Mouse (Mus musculus) NIH3T3 (cell line): ENCODE measurements around the gene Gm45713.
"Not testable (repeated sequence)": the region's sequence is repeated elsewhere in the genome, so short reads cannot be mapped to it uniquely, and the experiment has no call there.

ENCODE experiments used
- DNase-seq: peaks from one replicate; pipeline ENCODE4 v3.0.0-alpha.2; 2012; ENCODE audit warnings: low read depth

Gene Gm45713

DNA sequence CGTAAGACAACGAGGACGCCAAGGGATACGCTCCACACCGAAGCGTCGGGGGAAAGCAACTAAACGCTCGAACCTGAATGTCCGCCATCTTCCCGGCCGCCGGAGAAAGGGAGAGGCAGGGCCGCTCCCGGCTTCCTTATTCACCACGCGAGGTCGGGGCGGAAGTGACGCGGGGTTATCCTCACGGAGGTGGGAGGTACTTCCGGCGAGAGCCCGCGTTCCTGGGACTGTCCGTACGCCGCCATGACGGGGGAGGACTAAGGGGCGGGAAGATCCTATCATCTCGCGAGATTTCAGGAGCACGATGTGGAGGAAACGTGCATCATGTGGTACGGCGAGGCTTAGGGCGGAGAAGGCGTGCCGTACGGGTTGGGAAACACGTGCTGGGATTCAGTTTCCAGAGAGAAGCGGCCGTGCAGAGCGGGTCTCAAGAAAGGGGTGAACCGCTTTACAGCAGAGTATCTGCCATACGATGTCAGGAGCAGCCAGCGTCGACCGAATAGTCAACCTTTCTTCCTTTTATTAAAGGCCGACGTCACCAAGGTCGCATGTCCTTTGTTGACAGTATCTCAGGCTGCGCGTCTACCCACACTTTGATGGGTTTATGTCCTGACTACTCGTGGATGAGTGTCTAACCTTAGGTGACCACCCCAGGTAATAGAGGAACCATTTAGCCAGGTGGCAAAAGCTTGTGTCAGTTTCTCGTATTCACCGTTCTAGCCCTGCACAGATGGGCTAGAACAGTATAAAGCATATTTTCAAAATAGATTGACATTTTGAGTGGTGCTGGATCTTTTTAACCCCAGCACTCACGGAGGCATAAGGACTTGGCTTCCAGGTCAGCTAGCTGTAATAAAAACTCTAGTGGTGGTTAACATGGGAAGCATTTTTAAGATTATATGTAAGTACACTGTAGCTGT is 11.5 kb downstream of the Gm45713 start, which contains the start of gene Rps11:
Rps11 (minus strand) TSS at position 216 of the 920 bp plus-strand sequence.
- DNase-seq: peak; percentile 100

DNA sequence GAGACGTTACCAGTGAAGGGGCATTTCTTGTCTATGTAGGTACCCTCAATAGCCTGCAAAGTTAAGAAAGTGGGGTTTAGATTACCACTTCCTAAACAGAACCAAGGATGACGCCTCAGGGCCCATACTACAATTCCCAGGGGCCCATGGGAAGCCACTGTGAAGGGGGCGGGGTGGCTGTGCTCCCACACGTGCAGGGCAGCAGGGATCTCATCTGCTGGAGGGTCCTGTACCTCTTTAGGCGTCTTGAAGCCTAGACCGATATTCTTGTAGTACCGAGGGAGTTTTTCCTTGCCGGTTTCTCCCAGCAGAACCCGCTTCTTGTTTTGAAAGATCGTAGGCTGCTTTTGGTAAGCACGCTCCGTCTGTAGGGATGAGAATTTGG is 12.9 kb downstream of the Gm45713 start:
- peak; percentile 73 for DNase-seq

DNA sequence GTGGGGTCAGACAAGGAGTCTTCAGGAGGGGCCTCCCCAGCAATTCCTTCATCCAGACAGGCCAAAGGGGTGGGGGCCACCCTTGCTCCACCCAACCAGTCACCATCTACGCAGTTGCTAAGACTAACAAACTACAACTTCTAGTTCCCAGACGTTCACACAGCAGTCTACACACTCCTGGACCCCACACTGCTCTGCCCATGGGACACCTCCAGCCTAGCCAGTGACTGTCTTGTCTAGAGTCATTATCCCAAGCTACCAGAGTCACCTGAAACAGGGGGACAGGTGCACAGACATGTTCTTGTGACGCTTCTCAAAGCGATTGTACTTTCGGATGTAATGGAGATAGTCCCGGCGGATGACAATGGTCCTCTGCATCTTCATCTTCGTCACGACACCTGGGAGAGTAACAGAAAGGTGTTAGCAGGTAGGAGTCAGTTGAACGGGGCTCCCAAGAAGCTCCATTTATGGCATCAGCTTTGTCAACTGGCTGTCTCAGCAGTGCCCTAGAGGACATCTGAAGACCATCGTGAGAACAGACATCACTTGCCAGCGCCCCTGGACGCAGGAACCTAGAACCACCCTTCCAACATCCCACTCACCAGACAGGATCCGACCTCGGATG is 13.4 kb downstream of the Gm45713 start:
- DNase-seq: no peak

DNA sequence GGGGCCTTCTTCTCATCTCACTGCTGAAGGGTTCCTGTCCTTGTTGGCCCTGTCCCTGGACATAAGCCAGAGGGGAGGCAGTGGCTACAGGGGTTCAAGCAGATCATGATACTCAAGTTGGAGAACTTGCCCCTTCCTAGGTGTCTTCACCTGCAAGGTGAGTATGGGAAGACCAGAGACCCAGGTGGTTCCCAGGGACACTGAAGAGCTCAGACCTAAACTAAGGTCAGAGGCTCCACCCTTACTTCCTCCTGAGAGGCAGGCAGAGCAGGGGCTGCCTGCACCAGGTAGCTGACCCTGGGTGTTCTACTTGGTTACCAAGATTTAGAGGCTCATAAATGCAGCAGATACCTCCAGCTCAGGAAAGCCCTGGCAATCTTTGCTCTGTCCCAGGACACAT is 14.1 kb downstream of the Gm45713 start:
- DNase-seq: no peak

DNA sequence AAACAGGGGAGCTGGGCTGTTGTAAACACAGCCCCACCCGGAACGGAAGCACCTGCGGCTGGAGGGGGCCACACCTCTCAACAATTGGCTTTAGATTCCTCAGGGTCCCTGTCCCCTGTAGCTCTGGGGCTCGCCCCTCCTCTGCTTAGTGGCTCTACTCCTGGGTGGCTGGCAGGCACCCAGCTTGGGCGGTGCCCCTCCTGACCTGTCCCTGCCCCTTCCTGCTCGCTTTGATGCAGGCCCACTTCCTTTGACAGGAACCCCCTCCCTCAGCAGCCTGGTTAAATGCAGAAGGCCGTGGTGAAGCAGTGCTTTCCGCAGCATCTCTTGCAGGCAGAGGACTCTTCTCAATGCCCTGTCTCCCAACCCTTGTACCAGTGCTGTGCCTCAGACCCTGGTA is 14.6 kb downstream of the Gm45713 start:
- DNase-seq: no peak

DNA sequence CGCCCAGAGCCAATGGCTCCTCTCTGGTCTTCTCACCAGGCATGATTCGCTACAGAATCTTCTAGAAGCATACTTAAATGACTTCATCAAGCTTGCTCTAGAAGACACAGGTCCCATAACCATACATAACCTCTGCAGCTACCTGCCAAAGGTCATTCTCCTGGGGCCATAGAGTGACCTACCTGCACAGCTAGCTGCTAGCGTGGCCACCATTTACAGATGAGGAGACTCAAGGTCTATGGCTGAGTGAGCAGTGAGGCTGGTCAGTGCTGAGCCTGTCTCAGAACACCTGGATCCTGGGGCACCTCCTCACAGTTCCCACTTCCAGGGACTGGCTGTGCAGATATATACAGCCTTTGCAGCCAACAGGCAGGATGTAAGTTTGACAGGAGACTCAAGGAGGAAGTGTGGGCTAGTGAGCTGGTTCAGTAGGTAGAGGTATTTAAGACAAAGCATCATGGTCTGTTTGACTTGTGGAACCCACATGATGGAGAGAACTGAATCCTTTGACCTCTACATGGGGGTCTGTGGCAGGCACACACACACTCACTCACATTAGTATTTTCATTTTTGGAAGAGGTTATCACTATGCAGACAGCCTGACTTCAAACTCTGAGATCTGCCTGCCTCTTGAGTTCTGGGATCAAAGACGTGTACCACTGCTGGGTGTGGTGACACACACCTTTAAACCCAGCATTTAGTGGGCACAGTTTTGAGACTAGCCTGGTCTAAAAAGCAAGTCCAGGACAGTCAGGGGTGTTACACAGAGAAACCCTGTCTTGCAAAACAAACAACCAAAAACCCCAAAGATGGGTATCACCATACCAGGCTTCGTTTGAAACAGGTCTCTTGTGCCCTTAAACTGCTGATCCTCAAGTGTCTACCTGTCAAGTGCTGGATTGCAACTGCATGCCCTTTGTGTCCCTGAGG is 16.0 kb downstream of the Gm45713 start:
- no peak for DNase-seq

DNA sequence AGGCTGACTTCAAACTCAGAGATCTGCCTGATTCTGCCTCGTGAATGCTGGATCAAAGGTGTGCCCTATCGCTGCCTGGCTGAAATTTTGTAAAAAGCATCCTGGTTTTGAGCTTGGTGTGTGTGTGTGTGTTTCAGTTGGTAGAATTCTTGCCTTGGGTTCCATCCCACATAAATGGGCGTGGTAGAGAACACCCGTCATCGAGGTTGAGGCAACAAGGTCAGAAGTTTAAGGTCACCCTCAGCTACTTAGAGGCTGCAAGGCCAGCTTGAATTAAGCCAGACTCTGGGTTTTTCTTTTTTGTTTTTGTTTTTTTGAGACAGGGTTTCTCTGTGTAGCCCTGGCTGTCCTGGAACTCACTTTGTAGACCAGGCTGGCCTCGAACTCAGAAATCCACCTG is 17.7 kb downstream of the Gm45713 start:
- DNase-seq: no peak

DNA sequence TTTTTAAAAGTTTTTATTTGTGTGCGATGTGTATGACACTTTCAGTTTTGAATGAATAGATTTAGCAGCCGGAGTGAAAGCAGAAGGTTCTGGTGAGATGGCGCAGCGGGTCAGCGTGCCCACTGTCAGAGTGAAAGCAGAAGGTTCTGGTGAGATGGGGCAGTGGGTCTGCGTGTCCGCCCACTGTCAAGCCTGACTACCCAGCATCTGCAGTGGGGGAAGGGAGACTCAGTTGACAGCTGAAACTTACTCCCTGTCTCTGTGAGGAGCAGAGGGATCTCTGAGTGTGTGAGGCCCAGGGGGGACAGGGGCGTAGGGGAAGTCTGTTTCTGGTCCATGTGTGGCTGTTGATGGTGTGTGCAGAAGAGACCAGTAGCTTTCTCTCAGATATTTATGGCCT is 18.5 kb downstream of the Gm45713 start:
- DNase-seq: no peak

DNA sequence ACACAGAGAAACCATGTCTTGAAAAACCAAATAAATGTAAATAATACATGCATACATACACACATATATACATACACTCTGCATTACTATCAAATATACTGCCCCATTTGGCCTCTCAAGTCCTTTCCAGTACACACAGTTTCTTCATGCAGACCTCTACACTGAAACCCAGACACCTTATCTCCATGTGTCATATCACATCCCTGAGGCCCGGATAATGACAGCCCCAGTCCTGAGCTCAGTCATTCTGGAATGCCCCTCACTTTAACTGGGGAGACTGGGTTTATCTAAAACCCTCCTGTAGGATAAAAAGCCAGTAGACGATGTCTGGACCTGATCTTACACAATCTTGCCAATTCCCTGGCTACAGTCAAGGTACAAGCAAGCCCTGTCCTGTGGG is 22.6 kb downstream of the Gm45713 start:
- DNase-seq: no peak

DNA sequence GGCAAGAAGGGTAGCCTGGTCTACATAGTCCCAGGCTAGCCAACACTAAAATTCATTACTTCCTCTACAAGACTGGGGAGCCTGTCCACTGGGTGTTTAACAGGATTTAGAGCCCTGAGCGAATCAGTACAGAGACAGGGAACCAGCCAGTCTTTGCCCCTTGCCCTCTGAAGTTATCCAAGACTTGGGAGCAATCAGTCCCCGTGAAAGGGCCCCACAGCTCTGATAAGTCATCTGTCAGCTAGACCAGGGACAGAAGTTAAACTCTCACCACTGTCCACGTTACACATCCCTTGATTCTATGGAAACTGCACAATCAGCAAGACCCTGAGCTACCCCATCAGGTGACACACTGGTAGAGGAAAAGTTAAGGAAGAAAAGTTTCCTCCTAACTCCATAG is 23.5 kb downstream of the Gm45713 start:
- no peak for DNase-seq

DNA sequence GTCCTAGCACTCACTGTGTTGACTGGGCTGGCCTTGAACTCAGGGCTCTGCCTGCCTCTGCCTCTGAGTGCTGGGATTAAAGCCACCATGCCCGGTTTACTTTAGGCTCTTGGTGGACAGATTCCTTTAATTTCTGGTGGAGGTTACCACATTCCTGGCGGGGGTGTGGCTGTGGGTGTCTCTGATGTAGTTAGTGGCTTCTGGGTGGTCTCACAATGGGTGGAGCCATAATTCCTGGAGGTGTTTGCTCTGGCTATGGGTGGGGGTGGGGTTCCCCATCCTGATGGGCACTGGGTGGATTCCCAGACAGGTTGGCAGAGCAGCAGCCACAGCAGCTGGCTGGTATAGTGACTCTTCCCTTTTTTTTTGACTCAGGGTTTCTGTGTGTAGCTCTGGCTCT is 24.1 kb downstream of the Gm45713 start:
- DNase-seq: no peak

DNA sequence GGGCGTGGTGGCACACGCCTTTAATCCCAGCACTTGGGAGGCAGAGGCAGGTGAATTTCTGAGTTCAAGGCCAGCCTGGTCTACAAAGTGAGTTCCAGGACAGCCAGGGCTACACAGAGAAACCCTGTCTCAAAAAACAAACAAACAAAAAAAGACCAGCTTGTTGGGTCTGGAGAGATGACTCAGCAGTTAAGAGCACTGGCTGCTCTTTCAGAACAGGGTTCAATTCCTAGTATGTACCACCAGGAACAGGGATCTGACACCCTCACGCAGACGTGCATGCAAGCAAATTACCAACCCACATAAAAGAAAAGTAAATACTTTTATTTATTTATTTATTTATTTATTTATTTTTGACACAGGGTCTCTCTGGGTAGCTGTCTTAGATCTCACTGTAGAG is 25.9 kb downstream of the Gm45713 start:
- not testable (repeated sequence) for DNase-seq

DNA sequence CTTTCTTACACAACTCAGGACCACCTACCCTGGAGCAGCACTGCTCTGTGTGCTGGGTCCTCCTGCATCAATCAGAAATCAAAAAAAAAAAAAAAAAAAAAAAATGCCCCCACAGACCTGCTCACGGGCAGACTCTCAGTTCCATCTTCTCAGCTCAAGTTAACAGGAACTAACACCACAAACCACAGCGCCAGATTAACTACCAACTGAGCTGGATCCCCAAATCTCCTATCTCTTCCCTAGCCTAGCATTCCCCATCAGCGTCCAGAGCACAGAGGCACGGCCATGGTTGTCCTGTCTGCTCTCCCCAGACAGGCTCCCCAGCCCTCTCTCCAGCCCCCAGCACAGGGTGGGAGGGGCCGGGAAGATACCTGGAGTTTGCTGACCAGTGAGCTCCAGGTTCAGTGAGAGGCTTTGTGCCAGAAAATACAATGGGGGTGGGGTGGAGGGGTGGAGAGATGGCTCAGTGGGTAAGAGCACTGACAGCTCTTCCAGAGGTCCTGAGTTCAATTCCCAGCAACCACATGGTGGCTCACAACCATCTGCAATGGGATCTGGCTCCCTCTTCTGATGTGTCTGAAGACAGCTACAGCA is 28.9 kb downstream of the Gm45713 start:
- no peak for DNase-seq

DNA sequence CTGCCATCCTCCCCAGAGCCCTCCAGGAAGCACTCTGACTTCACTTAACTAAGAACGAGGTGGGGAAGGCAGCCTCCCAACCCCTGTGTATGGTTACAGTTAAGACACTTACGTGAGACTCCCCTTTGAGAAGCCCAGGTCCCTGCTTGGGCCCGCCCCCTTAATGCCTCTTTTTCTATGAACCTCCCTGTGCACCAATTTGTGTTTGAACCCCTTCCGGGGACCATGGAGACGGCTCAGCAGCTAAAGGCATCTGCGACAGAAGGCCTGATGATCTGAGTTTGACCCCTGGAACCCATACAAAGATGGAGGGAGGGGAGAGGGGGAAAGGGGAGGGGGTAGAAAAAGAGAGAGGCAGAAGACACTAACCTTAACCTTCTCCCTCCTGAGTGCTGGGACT is 29.6 kb downstream of the Gm45713 start:
- DNase-seq: no peak

DNA sequence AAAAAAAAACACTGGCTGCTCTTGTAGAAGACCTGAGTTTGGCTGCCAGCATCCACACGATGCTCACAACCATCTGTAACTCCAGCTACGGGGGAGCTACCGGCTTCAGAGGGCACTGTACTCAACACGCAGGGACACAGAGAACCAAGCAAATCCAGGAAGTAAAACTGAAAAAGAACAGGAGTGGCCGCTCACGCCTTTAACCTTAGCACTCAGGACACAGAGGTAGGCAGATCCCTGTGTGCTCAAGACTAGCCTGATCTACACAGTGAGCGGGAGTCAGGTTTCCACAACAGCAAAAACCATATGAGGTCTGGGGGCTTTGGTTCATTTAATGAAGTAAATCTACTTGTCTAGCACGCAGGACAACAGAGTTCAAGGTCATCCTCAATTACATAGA is 30.5 kb downstream of the Gm45713 start:
- DNase-seq: no peak

DNA sequence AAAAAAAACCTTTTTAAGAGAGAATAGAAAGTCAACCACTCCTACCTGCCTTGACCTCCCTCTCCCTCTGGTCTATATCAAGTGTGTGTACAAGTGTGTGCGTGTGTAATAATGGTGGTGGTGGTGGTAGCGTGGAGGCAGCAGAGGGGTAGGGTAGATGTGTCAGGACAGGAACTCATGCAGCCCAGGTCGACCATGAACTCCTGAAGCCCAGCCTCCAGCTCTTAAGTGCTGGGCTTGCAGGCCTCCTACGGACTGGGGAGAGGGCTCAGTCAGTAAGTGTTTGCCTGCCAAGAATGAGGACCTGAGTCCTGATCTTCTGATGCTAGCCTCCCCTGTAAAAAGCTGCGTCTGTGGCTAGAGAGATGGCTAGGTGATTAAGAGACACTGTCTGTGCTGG is 31.1 kb downstream of the Gm45713 start:
- no peak for DNase-seq

DNA sequence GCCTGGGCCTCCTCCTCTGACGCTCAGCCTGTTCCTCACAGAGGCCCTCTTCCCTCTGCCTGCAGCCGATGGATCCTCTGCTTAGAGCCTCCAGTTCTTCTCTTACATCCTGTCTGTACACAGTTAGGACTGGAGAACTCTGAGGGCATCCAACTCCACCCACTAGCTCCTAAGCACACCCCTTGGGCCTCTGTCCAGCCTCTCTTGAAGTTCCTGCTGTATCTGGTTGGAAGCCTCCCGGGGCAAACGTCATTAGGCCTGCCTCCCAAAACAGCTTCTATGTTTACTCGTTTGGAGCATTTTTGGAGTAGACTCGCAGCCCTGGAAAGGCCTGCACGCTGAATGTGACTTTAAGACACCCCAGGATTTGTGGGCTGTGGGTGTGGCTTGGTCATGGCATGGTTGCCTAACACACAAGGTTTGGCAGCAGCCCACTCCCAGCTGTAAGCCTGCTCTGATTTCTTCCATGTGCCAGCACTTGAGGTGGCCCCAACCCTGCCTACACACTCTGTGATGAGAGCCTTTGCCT is 32.3 kb downstream of the Gm45713 start, which contains the start of gene Fcgrt:
Fcgrt (minus strand) TSS at position 200 of the 529 bp plus-strand sequence.
- peak; percentile 99 for DNase-seq

DNA sequence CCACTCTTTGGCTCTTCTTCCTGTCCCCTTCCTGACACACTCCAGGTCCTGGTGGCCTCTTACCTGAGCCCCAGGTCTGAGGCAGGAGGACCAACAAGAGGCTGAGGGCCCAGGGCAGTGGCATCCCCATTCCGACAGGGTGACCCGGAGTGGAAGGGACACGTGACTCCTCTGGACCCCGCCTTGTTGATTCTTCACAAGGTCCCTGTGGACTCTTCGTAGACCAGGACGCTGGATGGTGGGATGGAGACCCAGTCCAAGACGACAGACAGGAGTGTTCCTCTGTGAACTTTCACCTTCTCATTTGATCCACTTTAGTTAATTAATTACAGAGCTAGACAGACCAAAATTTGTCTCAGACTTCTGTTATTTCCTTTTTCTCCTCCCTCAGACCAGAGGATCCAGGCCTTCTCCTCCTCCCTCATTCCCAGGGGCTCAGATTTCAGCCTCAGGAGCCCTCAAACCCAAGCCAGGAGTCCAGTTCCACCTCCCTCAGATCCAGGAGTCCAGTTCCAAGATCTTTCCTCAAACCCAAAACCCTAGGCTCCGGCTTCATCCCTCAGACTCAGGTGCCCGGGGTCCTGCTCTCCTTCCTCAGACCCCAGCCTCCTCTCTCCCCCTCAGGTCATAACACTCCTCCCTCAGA is 33.0 kb downstream of the Gm45713 start:
- peak; percentile 57 for DNase-seq

DNA sequence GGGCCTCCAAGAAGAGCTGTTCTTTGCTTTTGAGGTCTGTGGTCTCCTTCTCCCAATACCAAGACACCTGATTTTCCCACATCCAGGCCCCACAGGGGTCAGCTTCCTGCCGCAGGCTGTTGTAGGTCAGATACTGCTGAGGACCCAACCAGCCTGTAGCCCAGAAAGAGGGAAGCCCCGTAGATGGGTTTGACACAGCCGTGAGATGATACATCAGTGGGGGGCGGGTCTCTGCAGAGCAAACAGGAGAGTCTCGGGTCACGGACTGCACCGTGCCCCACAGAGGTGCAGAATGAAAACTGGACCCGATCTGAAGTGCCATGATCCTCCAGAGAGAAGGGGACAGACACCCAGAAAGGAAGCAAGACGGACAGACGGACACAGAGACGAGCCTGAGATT is 33.6 kb downstream of the Gm45713 start:
- no peak for DNase-seq

DNA sequence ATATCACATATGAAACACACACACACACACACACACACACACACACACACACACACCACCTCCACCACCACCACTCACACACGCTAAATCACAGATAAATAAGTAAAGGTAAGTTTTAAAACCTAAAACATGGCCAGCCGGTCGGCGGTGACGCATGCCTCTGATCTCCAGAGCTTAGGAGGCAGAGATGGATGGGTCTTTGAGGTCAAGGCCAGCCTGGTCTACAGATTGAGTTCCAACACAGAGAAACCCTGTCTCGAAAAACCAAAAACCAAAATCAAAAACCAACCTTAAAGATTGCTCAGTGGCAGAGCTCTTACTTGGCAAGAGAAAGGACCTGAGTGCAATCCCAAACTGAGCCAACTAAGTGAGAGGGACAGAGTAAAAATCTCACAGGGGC is 36.0 kb downstream of the Gm45713 start:
- DNase-seq: no peak
